Mouse (Mus musculus) left cerebral cortex, postnatal 25 days (tissue): ENCODE measurements at regions not wholly inside any gene's neighbourhood (a gene's known extent, or its start where the extent isn't known, plus 50 kb on each side); places are given as distances from the start of the nearest gene placed in this dataset.
A peak's percentile ranks its signal among the peaks of the same experiment; 100 is the strongest.

Experiments used
- DNase-seq, 2 experiments: peaks; one replicate each; pipeline ENCODE4 v3.0.0; 2022; ENCODE audit warnings: low spot score in 2 of 2, mixed read lengths in 1 of 2
- intact Hi-C: fragments of 180-260 bp; cut with DNase I; formaldehyde crosslinking; loops from one replicate; pipeline ENCODE4 v1.15.1; 2025

- DNase-seq = no peak
- intact Hi-C loops = no loop called here
Measured at GRCm38 (mm10) chr11:82668026-82668425, 96.1 kb downstream of the Cct6b start.

- DNase-seq = peak; percentile 21 to 80
- intact Hi-C loops = no loop called here
Measured at GRCm38 (mm10) chr11:82664076-82664475, 100.0 kb downstream of the Cct6b start.

GRCm38 (mm10) chr11:82662086-82662485 is 102.0 kb downstream of the Cct6b start:
- no peak for DNase-seq
- intact Hi-C loops = no loop called here

- intact Hi-C loops = no loop called here
- no peak for DNase-seq
Measured at GRCm38 (mm10) chr11:82651751-82652150, 112.4 kb downstream of the Cct6b start.

- intact Hi-C loops = no loop called here
- DNase-seq = no peak
Measured at GRCm38 (mm10) chr11:82638513-82638912, 125.6 kb downstream of the Cct6b start.

- intact Hi-C loops = no loop called here
- no peak for DNase-seq
Measured at GRCm38 (mm10) chr11:82632191-82632590, 131.9 kb downstream of the Cct6b start.

GRCm38 (mm10) chr11:82631387-82631786 is 132.7 kb downstream of the Cct6b start:
- DNase-seq = peak in 1 of 2 experiments; percentile 38
- intact Hi-C loops = no loop called here

- no peak for DNase-seq
- intact Hi-C loops = no loop called here
Measured at GRCm38 (mm10) chr11:82626501-82627111, 137.5 kb downstream of the Cct6b start.

GRCm38 (mm10) chr11:82621061-82621460 is 143.1 kb downstream of the Cct6b start:
- intact Hi-C loops = no loop called here
- DNase-seq = no peak

GRCm38 (mm10) chr11:82619418-82619817 is 144.7 kb downstream of the Cct6b start:
- DNase-seq = no peak
- intact Hi-C loops = no loop called here

- DNase-seq = no peak
- intact Hi-C loops = no loop called here
Measured at GRCm38 (mm10) chr11:82618457-82618856, 145.7 kb downstream of the Cct6b start.

- DNase-seq = no peak
- intact Hi-C loops = no loop called here
Measured at GRCm38 (mm10) chr11:82616856-82617255, 147.3 kb downstream of the Cct6b start.

GRCm38 (mm10) chr11:82614356-82614755 is 149.8 kb downstream of the Cct6b start:
- intact Hi-C loops = loop anchor here (5.0 kb wide), 3 partner anchors 148 to 377 kb away; partner anchors contain the start of genes Cct6b, Tmem132e and Zfp830
- DNase-seq = no peak

GRCm38 (mm10) chr11:82613503-82613902 is 150.6 kb downstream of the Cct6b start:
- intact Hi-C loops = loop anchor here (2.0 to 5.0 kb wide), 5 partner anchors 69 to 376 kb away; partner anchors contain the start of genes Cct6b, Rad51d, Tmem132e and Zfp830

GRCm38 (mm10) chr11:82612026-82612425 is 152.1 kb downstream of the Cct6b start:
- peak; percentile 18 to 23 for DNase-seq
- intact Hi-C loops = loop anchor here (2.0 to 5.0 kb wide), 5 partner anchors 71 to 375 kb away; partner anchors contain the start of genes Cct6b, Rad51d, Tmem132e and Zfp830

More at GRCm38 (mm10) chr11:82613503-82613902, 150.6 kb downstream of the Cct6b start:
- peak; percentile 67 to 71 for DNase-seq

- intact Hi-C loops = no loop called here
- peak in 1 of 2 experiments; percentile 21 for DNase-seq
Measured at GRCm38 (mm10) chr11:82608963-82609362, 155.2 kb downstream of the Cct6b start.

- intact Hi-C loops = no loop called here
- no peak for DNase-seq
Measured at GRCm38 (mm10) chr11:82607661-82608060, 156.5 kb downstream of the Cct6b start.

- DNase-seq = no peak
- intact Hi-C loops = no loop called here
Measured at GRCm38 (mm10) chr11:82604251-82604835, 159.8 kb downstream of the Cct6b start.

- intact Hi-C loops = no loop called here
- no peak for DNase-seq
Measured at GRCm38 (mm10) chr11:82602818-82603217, 161.3 kb downstream of the Cct6b start.

- DNase-seq = no peak
- intact Hi-C loops = no loop called here
Measured at GRCm38 (mm10) chr11:82602250-82602649, 161.9 kb downstream of the Cct6b start.

- intact Hi-C loops = no loop called here
- DNase-seq = no peak
Measured at GRCm38 (mm10) chr11:82600151-82600550, 164.0 kb downstream of the Cct6b start.
